Mouse (Mus musculus) forelimb bud, embryonic 11.5 days (tissue): ENCODE measurements around the gene Tefm.
"Not testable (repeated sequence)": the region's sequence is repeated elsewhere in the genome, so short reads cannot be mapped to it uniquely, and the experiment has no call there.

Source experiments
- DNase-seq: peaks from one replicate; pipeline ENCODE4 v3.0.0-alpha.2; 2012; ENCODE audit warnings: low read depth, low spot score

Gene Tefm

DNA sequence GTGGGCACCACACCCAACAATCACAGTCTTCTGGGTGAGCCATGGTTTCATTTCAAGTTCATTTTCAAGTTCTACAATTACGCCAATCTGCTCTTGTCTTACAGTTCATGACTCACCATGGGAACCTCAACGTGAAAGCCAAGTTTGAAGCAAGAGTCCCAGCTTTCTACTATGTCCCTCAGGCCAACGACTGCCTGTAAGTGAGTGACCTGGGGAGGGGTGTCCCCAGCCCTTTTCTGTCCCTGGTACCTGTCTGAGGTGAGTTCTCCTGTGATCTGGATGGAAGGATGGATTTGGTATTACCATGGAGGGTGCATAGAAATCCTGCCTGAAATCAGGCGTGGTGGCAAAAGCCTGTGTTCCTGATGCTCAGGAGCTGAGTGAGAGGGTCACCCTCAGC is 14.9 kb upstream of the Tefm start:
- DNase-seq = no peak

DNA sequence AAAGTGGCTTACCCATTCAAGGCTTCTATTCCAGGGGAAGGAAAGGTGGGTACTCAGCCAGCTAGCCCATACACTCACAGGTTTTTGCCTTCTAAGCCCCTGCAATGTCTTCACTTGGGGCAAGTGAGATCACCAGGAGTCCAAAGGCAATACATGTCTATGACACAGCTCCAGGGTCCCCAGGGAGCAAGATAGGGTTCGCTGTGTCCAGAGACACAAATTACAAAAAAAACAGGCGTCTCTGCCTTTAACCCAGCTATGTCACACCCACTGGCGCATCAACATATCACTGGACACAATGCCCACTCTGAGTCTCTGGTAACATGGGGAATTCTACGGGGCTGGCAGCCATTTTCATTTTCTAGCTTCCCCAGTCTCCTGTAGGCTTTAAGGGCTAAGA is 14.0 kb upstream of the Tefm start:
- DNase-seq = no peak

- DNase-seq = no peak
These were observed 13.6 kb upstream of the Tefm start for GRCm38 (mm10) chr11:80155541-80155940.

- no peak for DNase-seq
These were observed 12.5 kb upstream of the Tefm start for GRCm38 (mm10) chr11:80154501-80154900.

DNA sequence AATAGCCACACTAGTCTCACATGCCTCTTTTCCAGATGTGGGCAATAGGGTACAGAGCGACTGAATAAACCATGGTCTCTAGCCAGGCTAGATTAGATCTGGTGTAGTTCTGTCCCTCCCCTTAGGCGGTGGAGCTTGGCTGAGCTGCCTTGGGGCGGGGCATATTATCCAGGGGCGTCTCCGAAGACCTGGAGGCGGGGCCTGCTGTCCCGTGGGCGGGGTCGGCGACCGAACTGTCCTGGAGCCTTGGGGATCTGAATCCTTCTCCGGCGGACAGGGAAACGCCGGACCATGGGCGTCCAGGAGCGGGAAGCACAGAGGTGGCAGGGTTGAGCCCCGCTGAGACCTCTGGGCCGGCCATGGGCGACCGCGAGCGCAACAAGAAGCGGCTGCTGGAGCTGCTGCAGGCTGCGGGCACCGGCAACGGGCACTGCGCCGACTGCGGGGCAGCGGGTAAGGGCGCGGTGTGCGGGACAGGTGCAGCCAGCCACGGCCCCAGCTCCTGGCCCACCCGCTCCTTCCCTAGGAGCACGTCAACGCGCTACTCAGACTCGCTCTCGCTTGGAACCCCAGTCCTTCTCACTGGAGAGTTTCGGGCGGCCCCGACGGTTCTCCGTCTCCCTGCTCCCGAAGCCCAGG is 12.0 kb upstream of the Tefm start, which contains the start of gene Adap2:
Gene Adap2 (plus strand): TSS at position 249 of the 639 bp plus-strand sequence.
- DNase-seq = peak; percentile 55

DNA sequence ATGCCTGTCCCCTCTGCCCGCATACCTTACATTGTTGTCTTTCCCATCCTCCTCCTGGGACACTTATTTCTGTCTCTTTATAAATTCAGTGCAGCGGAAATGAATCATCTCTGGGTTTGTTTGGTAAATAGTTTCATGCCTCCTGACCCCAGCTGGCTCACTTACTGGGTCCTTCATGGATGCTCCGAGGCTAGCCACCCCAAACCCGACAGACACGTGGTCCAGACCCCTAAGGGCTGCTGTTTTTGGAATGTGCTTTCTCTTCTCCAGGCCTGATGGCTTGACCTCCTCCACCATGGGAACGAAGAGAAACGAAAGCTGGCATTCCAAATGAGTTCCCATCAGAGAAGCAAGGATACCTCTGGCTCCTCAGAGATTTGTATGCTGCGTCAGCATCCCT is 10.4 kb upstream of the Tefm start:
- DNase-seq = no peak

DNA sequence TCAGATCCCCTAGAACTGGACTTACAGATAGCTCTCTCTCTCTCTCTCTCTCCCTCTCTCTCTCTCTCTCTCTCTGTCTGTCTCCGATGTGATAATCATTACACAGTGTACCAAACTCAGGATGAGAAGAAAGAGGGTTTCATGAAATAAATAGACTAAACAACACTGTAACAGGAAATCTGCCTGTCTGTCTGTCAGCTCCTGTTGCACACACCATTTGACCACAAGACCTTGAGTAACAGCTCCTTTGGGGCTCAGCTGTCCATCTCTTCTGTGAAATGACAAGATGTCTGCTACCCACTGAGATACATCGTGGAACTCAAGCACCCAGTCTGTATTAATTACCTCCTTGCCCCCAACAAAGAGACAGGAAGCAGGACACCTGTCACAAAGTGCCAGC is 9.6 kb upstream of the Tefm start:
- DNase-seq = no peak

- DNase-seq = no peak
These were observed 8.6 kb upstream of the Tefm start for GRCm38 (mm10) chr11:80150566-80150965.

DNA sequence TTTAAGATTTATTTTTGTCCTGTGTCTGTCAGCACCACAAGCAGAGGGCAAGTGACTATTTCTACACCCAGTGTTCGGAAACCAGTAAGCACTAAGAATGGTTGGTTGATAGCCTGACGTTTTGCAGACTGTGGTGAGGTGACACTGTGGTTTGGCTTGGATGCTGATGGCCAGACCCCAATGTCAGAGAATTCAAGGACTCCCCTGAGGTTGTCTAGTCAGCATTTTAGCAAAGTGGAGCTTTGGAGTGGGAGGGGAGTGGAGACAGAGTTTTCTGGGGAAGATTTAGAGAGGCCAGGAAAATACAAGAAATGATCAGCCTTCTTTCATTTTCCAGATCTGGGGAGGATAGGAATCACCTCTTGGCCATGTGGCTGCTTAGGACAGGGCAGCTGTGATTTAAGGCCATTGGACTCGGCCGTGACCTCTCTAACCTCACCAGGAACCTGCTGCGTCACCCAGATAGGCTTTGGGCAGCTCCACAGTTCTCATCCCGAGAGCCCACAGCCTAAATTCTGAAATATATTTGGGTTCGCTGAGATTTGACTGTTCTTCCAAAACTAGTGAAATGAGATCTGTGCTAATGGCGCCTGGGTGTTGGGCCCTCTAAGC is 7.5 kb upstream of the Tefm start:
- DNase-seq = no peak

DNA sequence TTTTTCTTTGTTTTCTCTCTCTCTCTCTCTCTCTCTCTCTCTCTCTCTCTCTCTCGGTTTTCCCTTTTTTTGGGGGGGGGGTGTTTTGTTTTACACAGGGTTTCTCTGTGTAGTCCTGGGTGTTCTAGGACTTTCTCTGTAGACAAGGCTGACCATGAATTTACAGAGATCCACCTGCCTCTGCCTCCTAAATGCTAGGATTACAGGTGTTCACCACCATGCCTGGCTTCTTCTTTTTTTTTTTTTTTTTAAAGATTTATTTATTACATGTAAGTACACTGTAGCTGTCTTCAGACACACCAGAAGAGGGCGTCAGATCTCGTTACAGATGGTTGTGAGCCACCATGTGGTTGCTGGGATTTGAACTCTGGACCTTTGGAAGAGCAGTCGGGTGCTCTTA is 7.0 kb upstream of the Tefm start:
- DNase-seq = not testable (repeated sequence)

GRCm38 (mm10) chr11:80148313-80148712 is 6.3 kb upstream of the Tefm start:
- DNase-seq = no peak

DNA sequence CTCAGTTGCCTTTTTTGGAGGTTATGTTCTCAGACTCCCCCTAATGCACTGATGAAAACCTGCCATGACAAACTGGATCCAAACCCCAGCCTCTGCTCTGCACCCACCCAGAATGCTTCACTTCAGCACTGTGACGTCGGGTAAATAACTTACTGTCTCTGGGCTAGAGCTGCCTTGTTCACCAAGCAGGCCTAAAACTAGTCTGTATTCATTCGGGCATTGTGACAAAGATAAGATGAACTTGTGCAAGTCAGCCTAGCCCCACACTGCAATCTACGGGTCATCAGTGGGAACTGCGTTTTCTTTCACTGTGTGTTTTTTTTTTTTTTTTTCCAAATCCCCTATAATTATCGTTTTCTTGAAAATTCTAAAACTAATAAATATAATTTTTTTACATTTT is 5.8 kb upstream of the Tefm start:
- no peak for DNase-seq

DNA sequence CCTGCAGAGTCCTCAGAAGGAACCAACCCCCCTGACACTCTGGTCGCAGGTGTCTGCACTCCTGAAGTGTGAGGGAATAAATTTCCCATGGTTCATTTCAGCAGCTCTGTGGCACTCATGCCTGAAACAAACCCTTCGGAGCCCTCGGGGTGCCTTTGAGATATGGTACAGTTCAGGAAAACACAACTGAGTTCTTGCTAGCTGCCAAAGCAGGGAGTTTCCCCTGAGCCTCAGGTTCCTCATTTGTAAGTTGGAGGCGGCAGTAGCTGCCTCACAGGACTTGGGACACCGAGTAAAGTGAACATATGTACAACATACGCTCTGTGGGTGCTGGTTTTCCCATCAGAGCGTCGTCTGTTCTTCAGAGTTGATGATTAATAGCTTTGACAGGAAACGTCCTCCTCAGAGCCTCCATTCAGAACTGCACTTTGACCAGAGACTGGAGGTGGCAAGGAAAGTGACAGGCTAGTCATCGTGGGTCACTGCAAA is 3.9 kb upstream of the Tefm start:
- DNase-seq = no peak

DNA sequence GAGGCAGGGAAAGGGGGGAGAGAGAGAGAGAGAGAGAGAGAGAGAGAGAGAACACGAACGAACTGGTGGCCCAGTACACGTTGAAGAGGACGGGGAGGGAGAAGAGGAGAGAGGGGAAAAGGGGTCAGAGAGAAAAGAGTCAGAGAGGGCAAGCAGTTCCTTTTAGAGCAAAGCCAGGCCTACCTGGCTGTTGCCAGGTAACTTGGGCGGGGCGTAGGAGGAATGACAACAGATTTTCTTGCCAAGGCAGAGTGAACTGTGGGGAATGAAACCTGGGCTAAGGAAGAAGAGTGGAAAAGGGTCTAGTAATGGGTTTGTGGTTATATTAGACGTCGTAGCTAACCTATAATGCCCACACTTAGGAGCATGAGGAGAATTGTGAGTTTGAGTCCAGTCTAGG is 897 bp upstream of the Tefm start:
- DNase-seq = no peak

GRCm38 (mm10) chr11:80137773-80138172 is 4.2 kb downstream of the Tefm start:
- no peak for DNase-seq

- no peak for DNase-seq
These were observed 5.2 kb downstream of the Tefm start for GRCm38 (mm10) chr11:80136786-80137185.

DNA sequence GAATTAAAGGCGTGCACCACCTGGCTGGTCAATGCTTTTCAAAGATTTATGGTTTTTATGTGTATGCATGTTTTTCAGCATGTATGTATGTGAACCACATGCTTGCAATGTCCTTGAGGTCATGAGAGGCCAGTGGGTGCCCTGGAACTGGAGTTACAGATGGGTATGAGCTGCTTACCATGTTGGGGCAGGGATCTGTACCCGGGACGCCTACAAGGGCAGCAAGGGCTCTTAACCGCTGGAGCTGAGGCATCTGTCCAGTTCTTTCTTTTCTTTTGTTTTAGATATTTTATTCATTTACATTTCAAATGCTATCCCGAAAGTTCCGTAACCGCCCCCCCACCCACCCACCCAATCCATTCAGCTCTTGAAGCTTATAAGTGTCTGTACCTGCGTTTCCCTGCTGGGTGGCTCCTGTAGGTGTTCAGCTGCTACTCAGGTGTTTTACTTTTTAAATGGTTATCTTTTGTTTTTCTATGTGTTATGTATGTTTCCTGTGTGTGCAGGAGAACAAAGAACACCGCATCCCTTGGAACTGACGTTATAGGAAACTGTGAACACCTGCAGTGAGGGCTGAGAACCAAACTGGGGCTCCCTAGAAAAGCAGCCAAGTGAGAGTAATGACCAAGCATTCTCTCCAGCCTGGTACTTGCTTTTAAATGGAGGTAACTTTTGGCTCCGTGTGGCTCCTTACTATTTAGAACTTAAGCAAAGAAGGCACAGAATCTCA is 5.9 kb downstream of the Tefm start:
- no peak for DNase-seq

GRCm38 (mm10) chr11:80134744-80135143 is 7.2 kb downstream of the Tefm start:
- DNase-seq = no peak

GRCm38 (mm10) chr11:80132050-80132449 is 9.9 kb downstream of the Tefm start:
- no peak for DNase-seq

GRCm38 (mm10) chr11:80116411-80116810 is 25.6 kb downstream of the Tefm start:
- no peak for DNase-seq

DNA sequence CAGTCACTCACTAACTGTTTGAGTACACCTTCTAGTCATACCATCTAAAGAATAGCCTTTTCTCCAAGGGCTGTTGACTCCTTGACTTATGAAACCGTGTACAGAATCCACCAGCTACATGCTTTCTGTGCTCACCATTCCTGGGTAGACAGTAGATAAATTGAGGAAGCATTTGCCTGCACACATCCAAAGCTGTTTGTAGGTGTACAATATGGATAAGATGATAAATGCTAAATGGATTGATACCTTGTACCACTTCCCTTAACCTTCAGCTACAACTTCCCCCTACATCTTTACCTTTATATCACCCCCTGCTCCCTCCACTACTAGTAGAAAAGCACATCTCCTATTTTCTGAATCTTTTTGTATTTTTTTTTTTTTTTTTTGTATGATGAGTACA is 37.6 kb downstream of the Tefm start:
- no peak for DNase-seq

- no peak for DNase-seq
These were observed 40.7 kb downstream of the Tefm start for GRCm38 (mm10) chr11:80101298-80101697.
